Mouse (Mus musculus) common myeloid progenitor, adult 5-6 weeks (primary cell): ENCODE data around the gene Pcyox1. TPM values are rescaled to one million over a fixed set of nuclear protein-coding genes. Genes with fewer than 3 reads are reported as not detected.
A peak's percentile ranks its signal among the peaks of the same experiment; 100 is the strongest.
"Not testable (repeated sequence)": the region's sequence is repeated elsewhere in the genome, so short reads cannot be mapped to it uniquely, and the experiment has no call there.

ENCODE experiments used
- ATAC-seq: replicated peaks from 2 replicates; pipeline ENCODE4 v1.8.0; 2016; ENCODE audit warnings: low read depth, mild to moderate bottlenecking, moderate TSS enrichment, inconsistent platforms; ENCODE audit not compliant: poor library complexity, severe bottlenecking
- total RNA-seq: library from RNA; stranded (forward); fragments of 200-1000, 187-1606 nt; gene quantifications from 2 replicates; pipeline ENCODE4 v1.2.3, GENCODE M21; 2017

The Pcyox1 gene
- total RNA-seq, 1 experiment from 2014 or later, result 42.2 TPM

- ATAC-seq, result no peak
These were observed 3.0 kb upstream of the Pcyox1 start for GRCm38 (mm10) chr6:86399995-86400394.

DNA sequence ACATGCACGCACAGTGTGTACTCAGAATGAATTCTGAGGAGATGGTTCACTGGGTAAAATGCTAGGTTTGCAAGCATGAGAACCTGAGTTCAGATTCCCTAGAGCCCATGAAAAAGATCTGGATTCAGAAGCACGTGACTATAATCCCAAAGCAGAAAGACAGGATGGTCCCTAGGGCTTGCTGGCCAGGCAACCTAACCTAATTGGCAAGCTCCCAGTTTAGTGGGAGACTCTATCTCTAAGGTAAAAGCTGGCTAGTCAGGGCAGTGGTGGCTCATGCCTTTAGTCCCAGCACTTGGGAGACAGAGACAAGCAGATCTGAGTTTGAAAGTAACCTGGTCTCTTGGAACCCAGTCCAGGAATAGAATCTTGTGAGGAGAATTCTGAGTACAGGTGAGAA, 2.0 kb upstream of the Pcyox1 start:
- no peak for ATAC-seq

DNA sequence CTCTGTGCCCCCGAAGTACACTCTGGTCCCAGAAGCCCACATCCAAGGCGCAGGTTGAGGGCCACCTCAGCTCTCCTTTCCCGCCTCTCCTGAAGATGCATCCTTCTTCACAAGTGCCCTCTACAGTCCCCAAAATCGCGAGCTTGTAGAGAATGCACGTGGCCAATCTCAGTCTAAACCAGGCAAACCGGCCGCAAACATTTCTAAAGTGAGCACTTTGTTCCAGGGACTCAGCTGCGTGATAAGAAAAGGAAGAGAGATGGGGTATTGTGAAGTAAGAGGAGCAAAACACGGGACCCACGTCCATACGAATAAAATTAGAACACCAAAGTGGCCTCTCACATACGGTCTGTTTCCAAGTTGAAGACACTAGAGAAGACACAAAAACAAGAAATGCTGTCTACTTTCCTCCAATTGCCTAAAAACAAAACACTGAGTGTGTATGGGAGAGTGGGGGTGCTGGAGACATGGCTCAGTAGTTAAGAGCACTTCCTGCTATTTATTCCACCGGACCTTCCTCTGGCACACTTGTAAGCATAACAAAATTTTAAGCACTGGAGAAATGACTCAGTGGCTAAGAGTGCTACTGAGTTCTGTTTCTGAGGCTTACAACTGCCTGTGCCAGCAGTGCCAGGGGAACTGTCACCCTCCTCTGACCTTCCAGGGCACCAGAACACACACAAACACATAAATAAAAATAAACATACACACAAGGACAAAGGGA, 465 bp upstream of the Pcyox1 start:
- no peak for ATAC-seq

DNA sequence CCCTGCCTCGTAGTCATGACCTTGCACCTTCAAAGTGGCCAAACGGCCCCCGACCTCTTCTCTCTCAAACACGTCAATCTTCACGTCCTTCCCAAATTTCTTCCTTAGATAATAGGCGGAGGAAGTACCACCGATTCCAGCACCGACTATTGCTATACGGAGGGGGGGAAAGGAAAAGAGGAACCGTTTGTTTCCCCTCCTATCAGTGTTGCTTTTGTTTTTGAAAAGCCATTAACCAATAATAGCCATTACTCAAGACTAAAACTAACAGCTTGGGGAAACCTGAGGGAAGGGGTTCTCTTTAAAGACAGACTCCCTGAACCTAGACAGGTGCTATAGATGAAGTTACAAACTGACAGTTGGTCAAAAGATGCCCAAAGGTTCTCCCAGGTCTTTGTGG, 985 bp downstream of the Pcyox1 start:
- ATAC-seq, result peak; percentile 19

DNA sequence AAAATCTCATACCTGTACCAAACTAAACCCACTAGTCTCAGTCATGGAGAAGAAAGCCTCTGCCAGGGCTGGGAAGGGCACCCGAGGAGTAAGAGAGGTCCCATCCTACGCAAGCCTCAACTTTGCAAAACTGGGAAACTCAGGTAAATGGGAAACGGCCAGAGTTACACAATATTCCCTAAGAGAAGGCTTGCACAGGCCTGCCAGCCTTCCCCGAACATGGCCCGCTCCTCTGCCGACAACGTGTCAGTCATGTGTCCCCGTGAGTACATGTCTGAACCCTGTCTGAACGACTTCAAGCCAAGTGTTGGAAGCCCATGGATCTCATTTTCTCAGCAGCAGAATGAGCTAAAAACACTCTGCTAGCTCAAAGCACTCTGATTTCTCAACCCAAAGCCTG, 1.9 kb downstream of the Pcyox1 start:
- ATAC-seq, result no peak

DNA sequence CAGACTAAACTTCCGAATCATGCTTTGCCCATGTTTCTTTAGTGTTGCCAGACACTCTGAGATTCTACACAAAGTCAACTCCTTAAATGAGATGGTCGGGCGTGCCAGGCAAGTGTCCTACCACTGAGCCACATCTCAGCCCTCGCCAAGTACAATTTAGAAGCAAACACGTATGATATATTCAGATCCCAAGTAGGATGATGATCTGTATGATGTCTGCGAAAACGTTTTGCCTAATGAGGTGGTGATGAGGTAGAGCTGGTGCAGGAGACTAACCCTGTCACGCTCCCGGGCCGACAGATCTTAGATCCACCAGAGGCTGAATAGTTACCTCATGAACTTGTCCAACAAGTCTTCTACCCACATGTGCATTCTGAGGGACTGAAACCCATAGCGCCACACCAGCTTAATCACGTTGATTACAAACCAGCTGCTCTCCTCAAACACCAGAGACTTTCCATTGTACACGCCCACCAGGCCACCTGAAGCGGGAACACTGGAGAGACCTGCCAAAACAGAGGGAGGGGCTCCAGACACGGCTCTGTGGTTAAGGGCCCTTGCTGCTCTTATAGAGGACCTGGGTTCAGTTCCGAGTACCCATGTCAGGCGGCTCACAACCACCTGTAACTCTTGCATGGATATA, 2.8 kb downstream of the Pcyox1 start:
- no peak for ATAC-seq

- ATAC-seq, result no peak
These were observed 3.8 kb downstream of the Pcyox1 start for GRCm38 (mm10) chr6:86393187-86393586.

DNA sequence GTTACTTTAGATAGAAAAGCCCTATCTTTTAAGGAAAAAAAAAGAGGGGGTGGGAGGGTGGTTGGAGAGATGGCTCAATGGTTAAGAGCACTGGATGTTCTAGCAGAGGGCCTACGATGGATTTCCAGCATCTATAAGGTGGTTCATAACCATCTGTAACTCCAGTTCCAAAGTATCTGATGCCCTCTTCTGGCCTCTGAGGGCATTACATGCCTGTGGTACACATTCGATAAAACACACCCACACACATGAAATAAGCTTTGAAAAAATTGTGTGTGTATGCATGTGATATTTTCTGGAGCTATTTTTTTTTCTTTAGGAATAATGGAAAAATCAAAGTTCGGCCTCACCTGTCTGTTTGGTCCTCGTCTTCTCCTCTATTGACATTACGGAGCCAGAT, 5.6 kb downstream of the Pcyox1 start:
- ATAC-seq, result no peak

DNA sequence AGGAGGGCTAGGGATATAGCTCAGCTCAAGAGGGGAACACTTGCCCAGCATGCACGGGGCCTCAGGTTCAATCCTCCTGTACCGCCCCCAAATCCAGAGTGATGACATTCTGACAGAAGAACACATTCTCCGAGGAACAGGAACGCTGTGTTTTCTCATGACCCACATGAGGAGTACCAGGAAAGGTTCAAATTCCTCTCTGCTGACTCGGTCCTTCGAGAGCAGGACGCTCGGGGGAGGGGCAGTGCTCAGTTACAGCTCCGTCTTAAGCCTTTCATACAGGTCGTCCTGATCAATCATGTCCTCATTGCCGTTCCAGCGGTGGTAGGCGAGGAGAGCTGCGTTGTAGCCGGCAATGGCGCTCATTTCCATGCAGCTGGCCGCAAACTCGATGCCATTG, 8.5 kb downstream of the Pcyox1 start:
- ATAC-seq, result no peak

DNA sequence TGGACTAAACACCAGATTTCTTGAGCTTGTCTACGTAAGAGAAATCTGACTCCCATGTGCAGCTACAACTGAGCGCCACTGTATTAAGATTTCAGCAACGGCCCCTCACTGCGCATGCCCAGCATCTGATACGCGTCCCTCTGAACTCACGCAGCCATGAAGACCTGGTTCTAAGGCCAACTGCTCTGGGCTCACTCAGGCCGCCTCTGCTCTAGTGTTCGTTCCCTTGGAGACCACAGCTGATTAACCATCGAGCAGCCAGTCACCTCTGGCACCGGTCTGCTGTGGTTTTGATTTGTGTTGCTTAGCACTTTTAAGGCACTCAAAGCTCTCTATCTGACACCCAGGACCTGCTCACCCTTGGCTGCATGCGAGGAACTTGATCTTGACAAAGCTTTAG, 9.6 kb downstream of the Pcyox1 start:
- ATAC-seq, result no peak

DNA sequence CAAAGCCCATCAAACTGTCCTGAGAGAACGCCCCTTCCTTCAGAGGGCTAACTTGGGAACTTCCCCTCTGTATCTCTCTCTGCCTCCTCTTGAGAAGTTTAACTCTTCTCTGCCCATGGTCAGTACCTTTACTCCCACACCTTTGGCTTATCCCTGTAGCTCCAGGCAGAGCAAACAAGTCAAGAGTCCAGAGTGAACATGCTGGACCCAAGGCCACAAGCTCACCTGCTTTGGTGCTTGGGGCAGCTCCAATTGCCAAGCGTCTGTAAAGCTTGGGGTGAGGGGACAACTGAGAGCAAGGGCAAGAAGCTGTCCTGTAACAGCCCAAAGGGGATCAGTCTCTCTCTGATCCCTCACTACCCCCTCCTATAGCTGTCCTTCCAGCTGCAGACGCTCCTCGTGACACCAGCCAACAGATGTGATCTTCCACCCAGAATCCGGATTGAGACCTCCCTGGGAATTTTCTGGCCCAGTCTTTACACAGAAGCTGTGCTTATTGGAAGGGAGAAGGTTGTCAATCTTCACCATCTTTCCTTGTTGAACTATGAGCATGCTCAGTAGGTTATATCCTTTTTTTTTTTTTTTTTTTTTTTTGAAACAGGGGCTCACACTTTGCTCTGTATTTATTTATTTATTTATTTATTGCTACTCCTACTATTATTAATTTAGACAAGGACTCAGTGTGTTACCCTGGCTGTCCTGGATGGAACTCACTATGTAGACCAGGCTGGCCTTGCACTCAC, 11.4 kb downstream of the Pcyox1 start:
- ATAC-seq, result no peak

DNA sequence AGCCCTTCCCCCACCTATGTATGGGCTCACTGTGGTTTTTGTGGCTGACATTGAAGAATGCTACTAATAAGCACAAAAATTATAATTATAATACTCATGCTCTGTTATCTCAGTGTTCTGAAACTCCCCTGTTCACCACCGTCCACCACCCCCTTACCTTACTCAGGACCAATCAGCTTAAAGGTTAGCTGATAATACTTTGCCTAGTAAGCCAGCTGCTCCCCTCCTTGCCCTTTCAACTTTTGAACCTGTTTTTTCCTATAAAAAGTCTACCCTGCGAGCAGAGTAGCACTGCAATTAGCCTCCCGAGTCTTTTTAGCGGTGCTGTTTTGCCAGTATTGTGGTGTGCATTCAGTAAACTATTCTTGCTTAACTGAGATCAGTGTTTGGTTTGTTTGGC, 12.3 kb downstream of the Pcyox1 start:
- ATAC-seq, result no peak

DNA sequence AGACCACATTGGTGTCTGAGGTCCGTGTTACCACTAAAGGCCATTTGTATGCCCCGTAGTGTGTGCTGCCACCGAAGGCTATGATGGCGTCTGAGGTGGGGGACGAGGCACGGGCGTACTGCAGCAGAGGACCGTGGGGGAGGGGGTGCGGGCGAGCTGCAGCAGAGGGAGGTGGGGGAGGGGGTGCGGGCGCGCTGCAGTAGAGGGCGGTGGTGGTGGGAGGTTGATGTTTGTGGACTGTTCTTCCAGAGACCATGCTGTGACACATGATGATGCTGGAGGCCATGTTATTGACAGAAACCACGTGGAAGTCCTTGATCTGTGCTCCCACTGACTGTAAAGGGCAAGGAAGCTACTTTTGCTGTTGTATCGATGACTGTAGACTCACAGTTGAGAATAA, 13.6 kb downstream of the Pcyox1 start:
- no peak for ATAC-seq

GRCm38 (mm10) chr6:86382551-86382950, 14.4 kb downstream of the Pcyox1 start:
- ATAC-seq, result no peak

GRCm38 (mm10) chr6:86380112-86380511, 16.8 kb downstream of the Pcyox1 start:
- not testable (repeated sequence) for ATAC-seq

DNA sequence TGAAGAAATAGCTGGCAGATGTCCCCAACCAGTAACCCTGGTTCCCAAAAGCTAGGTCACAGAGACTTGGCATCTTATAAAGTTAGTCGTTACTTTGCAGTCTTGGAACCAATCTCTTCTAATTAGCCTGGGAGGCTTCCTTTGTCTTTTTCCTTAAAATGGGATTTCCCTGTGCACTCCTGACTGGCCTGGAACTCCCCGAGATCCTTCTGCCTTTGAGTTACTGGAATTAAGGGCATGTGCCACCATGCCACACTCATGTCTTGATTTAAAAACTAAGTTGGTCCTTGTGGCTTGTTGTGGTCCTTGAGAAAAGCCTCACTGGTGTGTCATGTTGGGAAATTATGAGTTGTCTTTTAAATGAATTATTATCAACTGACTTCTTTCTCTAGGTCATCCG, 18.6 kb downstream of the Pcyox1 start:
- no peak for ATAC-seq

GRCm38 (mm10) chr6:86373556-86373955, 23.4 kb downstream of the Pcyox1 start:
- ATAC-seq, result no peak

GRCm38 (mm10) chr6:86371950-86372516, 24.9 kb downstream of the Pcyox1 start:
- ATAC-seq, result no peak

DNA sequence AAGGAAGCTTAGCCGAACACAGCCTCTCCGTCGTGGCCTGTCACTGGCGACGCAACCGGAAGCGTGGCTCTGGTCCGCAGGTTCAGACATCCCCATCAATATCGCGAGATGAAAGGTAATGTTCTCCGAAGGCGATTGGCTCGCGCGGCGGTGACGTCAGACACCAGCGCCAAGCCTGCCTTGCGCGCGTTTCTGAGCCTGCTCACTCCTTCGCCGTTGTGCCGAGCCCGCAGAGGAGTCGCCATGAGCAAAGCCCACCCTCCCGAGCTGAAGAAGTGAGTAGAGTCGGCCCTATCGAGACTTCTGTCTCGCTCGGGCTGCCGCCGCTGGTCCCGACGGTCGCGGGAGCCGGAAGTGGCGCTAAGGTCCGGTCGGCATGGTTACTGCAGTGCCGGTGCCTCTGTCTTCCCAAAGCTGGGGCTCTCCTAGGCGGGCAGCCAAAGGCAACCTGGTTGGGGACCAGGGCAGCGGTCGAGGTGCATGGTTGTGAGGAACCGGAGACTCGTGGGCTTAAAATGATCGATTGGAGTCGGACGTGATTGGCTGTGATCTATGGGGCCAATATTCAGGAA, 25.5 kb downstream of the Pcyox1 start:
- peak; percentile 92 for ATAC-seq

- peak; percentile 37 for ATAC-seq
These were observed 26.1 kb downstream of the Pcyox1 start, which contains the start of gene Snrpg for GRCm38 (mm10) chr6:86370764-86371339. Gene Snrpg, plus strand, starts transcription at chr6:86371304.
